11 mouse cellular contexts compared by ENCODE assay signal in the genomic region with DNA sequence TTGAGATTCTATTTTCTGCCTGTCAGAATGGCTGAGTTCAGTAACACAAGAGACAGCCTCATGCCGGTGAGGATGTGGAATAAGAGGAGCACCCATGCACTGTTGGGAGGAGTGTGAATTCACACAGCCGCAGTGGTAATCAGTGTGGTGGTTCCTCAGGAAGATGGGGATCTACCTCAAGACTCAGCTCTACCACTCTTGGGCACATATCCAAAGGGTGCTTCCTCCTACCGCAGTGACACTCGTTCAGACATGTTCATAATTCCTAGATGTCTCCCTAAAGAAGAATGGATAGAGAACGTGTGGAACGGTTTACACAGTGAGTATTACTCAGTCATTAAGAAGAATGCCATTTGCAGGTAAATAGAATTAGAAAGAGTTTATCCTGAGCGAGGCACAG. TPM values are rescaled to one million over a fixed set of nuclear protein-coding genes. Genes with fewer than 3 reads are reported as not detected.
DNase-seq lines count a peak whose midpoint lies in the region; ATAC-seq and TF ChIP-seq lines count a peak whose summit lies in the region.
"Had no signal": no experiment of that assay in that cellular context is flagged by ENCODE, and none has a peak within 500 bp of the region (broad histone marks: within the 10 kb centered on the region; RNA-seq: fewer than 3 reads in every experiment).

No protein-coding gene starts in this region.

- H3K79me2 ChIP-seq in MEL (ENCODE audit: control insufficient read depth, insufficient read depth, low read length, poor library complexity) = peaks cover 47% of the 10 kb centered on the region

- no peak for TF ChIP-seq RAD21 in MEL (IDR thresholded peaks at IDR 0.05; ENCODE audit: low read depth, low read length)

- WGBS in kidney, adult 2 months = 61% methylated on average over 7 of the region's 7 CpGs
- 68% methylated on average over 7 of the region's 7 CpGs for WGBS in liver, embryonic 15.5 days (ENCODE audit: insufficient replicate concordance)

- H3K9ac ChIP-seq in MEL (ENCODE audit: control insufficient read depth, low read depth, low read length, poor library complexity, severe bottlenecking) = no peak overlapping the region
- no peak overlapping the region for H3K9ac ChIP-seq in liver, embryonic 15.5 days

- no peak overlapping the region for H3K27ac ChIP-seq in kidney, adult 2 months (ENCODE audit: insufficient read depth, low read depth, low read length)
- H3K27ac ChIP-seq in MEL (ENCODE audit: control insufficient read depth, low read depth, low read length) = peak overlapping the region; percentile 7; the same call in 1 of the 2 replicates
- H3K27ac ChIP-seq in liver, embryonic 15.5 days (replicated peaks) = no peak overlapping the region

- H3K9me3 ChIP-seq in MEL (replicated peaks; ENCODE audit: insufficient read depth, low read length) = no peaks in the 10 kb centered on the region
- H3K9me3 ChIP-seq in liver, embryonic 15.5 days (replicated peaks) = no peaks in the 10 kb centered on the region

- TF ChIP-seq POLR2A in kidney, adult 2 months (IDR thresholded peaks at IDR 0.05; ENCODE audit: low read depth, low read length) = no peak
- no peak for TF ChIP-seq POLR2A in MEL (IDR thresholded peaks at IDR 0.05; ENCODE audit: control insufficient read depth in 1 of 2, insufficient read depth in 1 of 2, low read depth in 1 of 2, low read length in 2 of 2, poor library complexity in 1 of 2)

- no peak for DNase-seq in kidney, adult 2 months
- no peak for DNase-seq in kidney, postnatal 14 days
- peak; percentile 71 for DNase-seq in MEL (ENCODE audit: low read depth, low spot score)
- peak; percentile 27 for DNase-seq in brain, adult 2 months (ENCODE audit: low read depth, low spot score)
- DNase-seq in yolk sac, embryonic 10.5 days (ENCODE audit: low spot score) = no peak
- DNase-seq: right cerebral cortex, postnatal 4 days had no signal

- peak in 1 of 2 experiments; percentile 30; a peak in 1 of 4 replicates for TF ChIP-seq EP300 in MEL (IDR thresholded peaks at IDR 0.05; ENCODE audit: low read depth in 1 of 2, low read length in 2 of 2)

- H3K4me1 ChIP-seq in kidney, adult 2 months (ENCODE audit: control insufficient read depth, insufficient read depth, low read length) = peaks cover 34% of the 10 kb centered on the region; the same call in 1 of the 2 replicates
- H3K4me1 ChIP-seq in MEL (ENCODE audit: control insufficient read depth in 1 of 2, insufficient read depth in 2 of 2, low read length in 2 of 2) = peaks cover 11 to 25% of the 10 kb centered on the region in 2 experiments
- peaks cover 21% of the 10 kb centered on the region for H3K4me1 ChIP-seq in liver, embryonic 15.5 days (replicated peaks)

- no peak for TF ChIP-seq CTCF in kidney, adult 2 months (conservative IDR thresholded peaks at IDR 0.05; ENCODE audit: insufficient read depth, insufficient read length, low read depth, low read length)
- no peak for TF ChIP-seq CTCF in MEL (IDR thresholded peaks at IDR 0.05 in 2 of 3, conservative IDR thresholded peaks at IDR 0.05 in 1 of 3; ENCODE audit: control insufficient read depth in 1 of 3, insufficient read depth in 1 of 3, low read depth in 2 of 3, low read length in 3 of 3, poor library complexity in 1 of 3, severe bottlenecking in 1 of 3)

- peak overlapping the region; percentile 95 for H3K4me2 ChIP-seq in liver, embryonic 15.5 days

- H3K27me3 ChIP-seq in kidney, adult 2 months (replicated peaks; ENCODE audit: control insufficient read depth, insufficient read depth, low read length) = no peaks in the 10 kb centered on the region
- H3K27me3 ChIP-seq in MEL (ENCODE audit: control insufficient read depth in 1 of 2, insufficient read depth in 2 of 2, low read length in 2 of 2) = no peaks in the 10 kb centered on the region
- peaks cover 33% of the 10 kb centered on the region for H3K27me3 ChIP-seq in liver, embryonic 15.5 days

- H3K4me3 ChIP-seq in kidney, adult 2 months (ENCODE audit: insufficient read depth, low read depth, low read length) = peak overlapping the region; percentile 17; the same call in 1 of the 2 replicates
- H3K4me3 ChIP-seq in MEL (ENCODE audit: control insufficient read depth in 1 of 2, insufficient read depth in 1 of 2, low read depth in 2 of 2, low read length in 2 of 2) = peak overlapping the region; percentile 27 to 71; a peak in 2 of 4 replicates
- peak overlapping the region; percentile 7; the same call in 1 of the 2 replicates for H3K4me3 ChIP-seq in liver, embryonic 15.5 days (replicated peaks)

- ATAC-seq in liver, embryonic 15.5 days (ENCODE audit: insufficient read depth) = no peak
- ATAC-seq in granulocyte monocyte progenitor cell, adult 5-6 weeks (replicated peaks; ENCODE audit: poor library complexity, severe bottlenecking) = no peak

- H3K36me3 ChIP-seq in kidney, adult 2 months (ENCODE audit: control insufficient read depth, insufficient read depth, low read length) = no peaks in the 10 kb centered on the region
- H3K36me3 ChIP-seq in MEL (ENCODE audit: control insufficient read depth in 1 of 2, insufficient read depth in 2 of 2, low read length in 2 of 2) = peaks cover 4 to 32% of the 10 kb centered on the region in 2 experiments; a peak in 3 of 4 replicates
- H3K36me3 ChIP-seq in liver, embryonic 15.5 days (replicated peaks) = no peaks in the 10 kb centered on the region

TF ChIP-seq in MEL, 35 proteins besides CTCF, POLR2A, EP300 and RAD21:
- peak; percentile 42; the same call in 1 of the 2 replicates for TF ChIP-seq GATA1 (IDR thresholded peaks at IDR 0.05; ENCODE audit: low read depth, low read length)
- no peak for TF ChIP-seq ELF1 (IDR thresholded peaks at IDR 0.05; ENCODE audit: low read depth, low read length)
- peak; percentile 73; the same call in 1 of the 2 replicates for TF ChIP-seq RCOR1 (IDR thresholded peaks at IDR 0.05; ENCODE audit: low read depth, low read length)
- no peak for TF ChIP-seq E2F4 (IDR thresholded peaks at IDR 0.05; ENCODE audit: borderline replicate concordance, low read depth, low read length)
- TF ChIP-seq CHD2 (IDR thresholded peaks at IDR 0.05; ENCODE audit: low read length) = no peak
- TF ChIP-seq ZC3H11A (IDR thresholded peaks at IDR 0.05; ENCODE audit: low read depth, low read length) = no peak
- TF ChIP-seq POLR2AphosphoS2 (IDR thresholded peaks at IDR 0.05; ENCODE audit: low read length) = no peak
- TF ChIP-seq GABPA (IDR thresholded peaks at IDR 0.05; ENCODE audit: low read depth, low read length) = no peak
- no peak for TF ChIP-seq MYB (IDR thresholded peaks at IDR 0.05; ENCODE audit: low read depth, low read length)
- no peak for TF ChIP-seq ZMIZ1 (IDR thresholded peaks at IDR 0.05; ENCODE audit: low read depth, low read length)
- TF ChIP-seq SIN3A (IDR thresholded peaks at IDR 0.05; ENCODE audit: low read length) = 0 out of 2 replicates have a peak, but pooled peaks have one; percentile 20
- TF ChIP-seq MXI1 (IDR thresholded peaks at IDR 0.05; ENCODE audit: low read depth, low read length) = no peak; the same call in 1 of the 2 replicates
- TF ChIP-seq USF2 (IDR thresholded peaks at IDR 0.05; ENCODE audit: borderline replicate concordance in 1 of 2, insufficient read depth in 1 of 2, low read depth in 1 of 2, low read length in 2 of 2) = no peak
- 0 out of 2 replicates have a peak, but pooled peaks have one; percentile 9 for TF ChIP-seq NRF1 (IDR thresholded peaks at IDR 0.05; ENCODE audit: insufficient read depth, low read depth, low read length, poor library complexity, severe bottlenecking)
- TF ChIP-seq ETS1 (IDR thresholded peaks at IDR 0.05; ENCODE audit: low read depth, low read length) = peak; percentile 33
TF ChIP-seq in MEL: peak in this region for 5.

RNA-seq across cellular contexts. Expression of gene Siah2, which starts 3.1 kb away (rescaled TPM):
- polyA plus RNA-seq in kidney, adult 2 months (2012; rRNA removed) = 19.9 and 22.0 TPM in 2 replicates
- total RNA-seq in MEL (2012; rRNA removed) = 17.6 and 20.4 TPM in 2 replicates
- polyA plus RNA-seq in MEL (2012; ENCODE audit: insufficient read depth in 1 of 2, insufficient read length in 2 of 2, low read depth in 1 of 2, low replicate concordance in 2 of 2, missing spikeins in 1 of 2) = 10 to 100 TPM; 22.5 to 58.1 TPM
- polyA plus RNA-seq in liver, embryonic 15.5 days (2015; fragmentation: Nextera tagmentation; extraction: Ambion mirVana) = 3.0 and 4.2 TPM in 2 replicates
- 8.3 and 9.4 TPM in 2 replicates for total RNA-seq in granulocyte monocyte progenitor cell, adult 5-6 weeks (2014; fragmentation: Nextera tagmentation)
- 8.7 and 13.8 TPM in 2 replicates for total RNA-seq in granulocyte monocyte progenitor cell, adult 5-6 weeks (2017)

RNA-seq across cellular contexts. Expression of gene Erich6, which starts 52.1 kb away (rescaled TPM):
- 0.03 and 0.10 TPM in 2 replicates for polyA plus RNA-seq in kidney, adult 2 months (2012; rRNA removed)
- total RNA-seq in MEL (2012; rRNA removed) = not detected in 2 replicates
- polyA plus RNA-seq in MEL (2012; ENCODE audit: insufficient read depth in 1 of 2, insufficient read length in 2 of 2, low read depth in 1 of 2, low replicate concordance in 2 of 2, missing spikeins in 1 of 2) = under 1 TPM in 1 of 2 experiments, not detected in 1; 0.08 TPM
- not detected in 2 replicates for polyA plus RNA-seq in liver, embryonic 15.5 days (2015; fragmentation: Nextera tagmentation; extraction: Ambion mirVana)
- not detected in 2 replicates for total RNA-seq in granulocyte monocyte progenitor cell, adult 5-6 weeks (2014; fragmentation: Nextera tagmentation)
- not detected in 2 replicates for total RNA-seq in granulocyte monocyte progenitor cell, adult 5-6 weeks (2017)
- total RNA-seq: ES-E14; gastrocnemius, adult 18-20 months had no signal
- polyA plus RNA-seq: heart, postnatal 0 days had no signal

Comparison
In these comparisons a context has a peak if more than half of its experiments do, and no peak if none do; other contexts are left out.
1. DNase-seq: peak in MEL (single experiment) and brain, adult 2 months (single experiment); none in kidney, adult 2 months (single experiment), kidney, postnatal 14 days (single experiment) and yolk sac, embryonic 10.5 days (single experiment).
2. Peak in every context shown above with its lines, with median percentiles within 50 percentile points of each other: H3K4me3 ChIP-seq.